Mouse (Mus musculus) testis, postnatal 14 days (tissue): ENCODE measurements at regions not wholly inside any gene's neighbourhood (a gene's known extent, or its start where the extent isn't known, plus 50 kb on each side); places are given as distances from the start of the nearest gene placed in this dataset.

ENCODE experiments used
- DNase-seq: peaks from one replicate; pipeline ENCODE4 v3.0.0; 2021; ENCODE audit warnings: low spot score

- no peak for DNase-seq
These were observed 396.5 kb downstream of the Tns1 start for GRCm38 (mm10) chr1:73727781-73728180.

- no peak for DNase-seq
These were observed 397.6 kb downstream of the Tns1 start for GRCm38 (mm10) chr1:73726658-73727057.

GRCm38 (mm10) chr1:73725486-73725885 is 398.8 kb downstream of the Tns1 start:
- DNase-seq: no peak

- DNase-seq: no peak
These were observed 399.7 kb downstream of the Tns1 start for GRCm38 (mm10) chr1:73724551-73724950.

GRCm38 (mm10) chr1:73721486-73722225 is 402.6 kb downstream of the Tns1 start:
- DNase-seq: no peak

- no peak for DNase-seq
These were observed 405.8 kb downstream of the Tns1 start for GRCm38 (mm10) chr1:73718421-73718820.

GRCm38 (mm10) chr1:73717401-73717800 is 406.8 kb downstream of the Tns1 start:
- DNase-seq: no peak

- DNase-seq: no peak
These were observed 407.3 kb downstream of the Tns1 start for GRCm38 (mm10) chr1:73716901-73717300.

GRCm38 (mm10) chr1:73715571-73715970 is 408.7 kb downstream of the Tns1 start:
- DNase-seq: no peak

- no peak for DNase-seq
These were observed 421.8 kb downstream of the Tns1 start for GRCm38 (mm10) chr1:73702428-73702842.

- no peak for DNase-seq
These were observed 430.7 kb downstream of the Tns1 start for GRCm38 (mm10) chr1:73693537-73693936.

- DNase-seq: no peak
These were observed 438.5 kb downstream of the Tns1 start for GRCm38 (mm10) chr1:73685734-73686133.

GRCm38 (mm10) chr1:73685066-73685465 is 439.2 kb downstream of the Tns1 start:
- DNase-seq: no peak

GRCm38 (mm10) chr1:73684166-73684565 is 440.1 kb downstream of the Tns1 start:
- DNase-seq: no peak

- DNase-seq: no peak
These were observed 440.9 kb downstream of the Tns1 start for GRCm38 (mm10) chr1:73683132-73683888.

- DNase-seq: no peak
These were observed 442.6 kb downstream of the Tns1 start for GRCm38 (mm10) chr1:73681697-73682096.

GRCm38 (mm10) chr1:73680829-73681228 is 443.4 kb downstream of the Tns1 start:
- DNase-seq: no peak

GRCm38 (mm10) chr1:73673851-73674235 is 450.4 kb downstream of the Tns1 start:
- DNase-seq: no peak

- no peak for DNase-seq
These were observed 450.9 kb downstream of the Tns1 start for GRCm38 (mm10) chr1:73673191-73673850.

GRCm38 (mm10) chr1:73672239-73672638 is 452.0 kb downstream of the Tns1 start:
- no peak for DNase-seq

- no peak for DNase-seq
These were observed 455.6 kb downstream of the Tns1 start for GRCm38 (mm10) chr1:73668691-73669090.

GRCm38 (mm10) chr1:73663546-73663945 is 460.7 kb downstream of the Tns1 start:
- no peak for DNase-seq

- no peak for DNase-seq
These were observed 479.2 kb downstream of the Tns1 start for GRCm38 (mm10) chr1:73645011-73645410.
